Mouse (Mus musculus) heart, adult 2 months (tissue): Measurements from ENCODE around the gene Nfatc3.

Experiments
- CTCF ChIP-seq: fragments of 200-600 bp; IDR thresholded peaks from 2 replicates; pipeline ENCODE4 v1.8.1; 2022; ENCODE audit warnings: antibody characterized with exemption, mild to moderate bottlenecking, moderate library complexity
- EP300 ChIP-seq: fragments of 200-500 bp; IDR thresholded peaks from 2 replicates; pipeline ENCODE4 v1.6.1; 2011; ENCODE audit warnings: low read depth, low read length, control low read depth; ENCODE audit not compliant: insufficient read depth
- POLR2A ChIP-seq: fragments of 200-500 bp; IDR thresholded peaks from 2 replicates; pipeline ENCODE4 v1.6.1; 2011; ENCODE audit warnings: mild to moderate bottlenecking, low read depth, low read length, control low read depth; ENCODE audit not compliant: insufficient read depth

DNA sequence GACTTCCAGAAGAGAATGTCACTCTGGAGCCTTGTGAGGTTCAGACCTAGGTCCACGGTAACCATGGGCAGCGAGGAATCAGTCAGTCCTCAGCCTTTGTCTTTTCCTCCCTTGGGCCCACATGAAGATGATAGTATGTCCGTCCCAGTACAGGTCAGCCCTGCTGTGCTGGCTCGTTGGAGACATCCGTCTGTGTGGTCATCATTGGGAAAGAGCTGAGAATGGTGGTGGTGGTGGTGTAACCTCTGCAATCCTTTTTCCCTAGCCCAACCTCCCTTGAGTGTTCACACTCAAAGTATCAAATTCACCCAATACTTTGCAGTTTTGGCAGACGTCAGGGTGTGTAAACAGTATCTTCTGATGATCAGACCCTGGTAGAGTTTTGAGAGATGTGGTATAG lies 8.8 kb upstream of the Nfatc3 start:
- TF ChIP-seq CTCF (no peak), POLR2A (no peak), EP300 (no peak)
